Mouse (Mus musculus): ENCODE results near the gene Acta2. TPM values are rescaled to one million over a fixed set of nuclear protein-coding genes. Genes with fewer than 3 reads are reported as not detected.
"Not testable (repeated sequence)": the region's sequence is repeated elsewhere in the genome, so short reads cannot be mapped to it uniquely, and the experiment has no call there.

The Acta2 gene
- polyA plus RNA-seq, 1 experiment from 2014 or later: 114 TPM

- Histone ChIP-seq H3K4me3 (no peak overlapping the region), H3K27ac (no peak overlapping the region), H3K9ac (no peak overlapping the region), H3K4me1 (no peaks in the 10 kb centered on the region), H3K36me3 (no peaks in the 10 kb centered on the region), H3K27me3 (no peaks in the 10 kb centered on the region), H3K4me2 (replicated peaks) (no peak overlapping the region), H3K9me3 (no peaks in the 10 kb centered on the region)
- no peak for ATAC-seq (ENCODE audit: insufficient number of reproducible peaks, insufficient read depth, low FRiP score, low TSS enrichment)
- 79% methylated on average over 5 of the region's 5 CpGs for WGBS
Observed at GRCm38 (mm10) chr19:34216956-34217355, 38.4 kb downstream of the Acta2 start.

DNA sequence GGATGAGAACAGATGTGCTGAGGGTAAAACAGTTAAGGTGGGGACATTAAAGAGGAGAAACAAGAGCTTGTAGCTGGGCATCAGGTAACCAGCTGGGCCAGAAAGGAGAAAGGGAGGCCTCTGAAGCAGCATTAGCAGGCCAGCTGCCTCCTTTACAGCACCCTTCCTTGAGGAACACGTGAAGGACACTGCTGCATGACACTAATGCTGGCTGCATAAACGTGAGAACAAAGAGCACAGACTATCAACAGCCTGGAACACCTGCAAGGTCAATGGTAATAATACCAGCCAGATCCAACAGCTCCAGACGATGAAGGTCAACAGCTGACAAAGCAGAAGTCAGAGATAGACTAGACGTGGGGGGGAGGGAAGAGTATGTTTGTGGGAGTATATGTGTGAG lies 41.3 kb downstream of the Acta2 start:
- Histone ChIP-seq H3K4me3 (no peak overlapping the region), H3K4me1 (no peaks in the 10 kb centered on the region), H3K9me3 (no peaks in the 10 kb centered on the region), H3K27ac (no peak overlapping the region), H3K27me3 (no peaks in the 10 kb centered on the region), H3K4me2 (replicated peaks) (no peak overlapping the region), H3K36me3 (no peaks in the 10 kb centered on the region), H3K9ac (no peak overlapping the region)
- 59% methylated on average over 4 of the region's 4 CpGs for WGBS
- no peak for ATAC-seq (ENCODE audit: insufficient number of reproducible peaks, insufficient read depth, low FRiP score, low TSS enrichment)

- no peaks in the 10 kb centered on the region for H3K36me3 ChIP-seq
- no peaks in the 10 kb centered on the region for H3K4me1 ChIP-seq
- no peak overlapping the region for H3K4me2 ChIP-seq (replicated peaks)
- H3K27me3 ChIP-seq: no peaks in the 10 kb centered on the region
- no peak overlapping the region for H3K27ac ChIP-seq
- no peak for ATAC-seq (ENCODE audit: insufficient number of reproducible peaks, insufficient read depth, low FRiP score, low TSS enrichment)
- no peaks in the 10 kb centered on the region for H3K9me3 ChIP-seq
- no peak overlapping the region for H3K9ac ChIP-seq
- H3K4me3 ChIP-seq: no peak overlapping the region
Observed at GRCm38 (mm10) chr19:34213251-34213645, 42.1 kb downstream of the Acta2 start.

DNA sequence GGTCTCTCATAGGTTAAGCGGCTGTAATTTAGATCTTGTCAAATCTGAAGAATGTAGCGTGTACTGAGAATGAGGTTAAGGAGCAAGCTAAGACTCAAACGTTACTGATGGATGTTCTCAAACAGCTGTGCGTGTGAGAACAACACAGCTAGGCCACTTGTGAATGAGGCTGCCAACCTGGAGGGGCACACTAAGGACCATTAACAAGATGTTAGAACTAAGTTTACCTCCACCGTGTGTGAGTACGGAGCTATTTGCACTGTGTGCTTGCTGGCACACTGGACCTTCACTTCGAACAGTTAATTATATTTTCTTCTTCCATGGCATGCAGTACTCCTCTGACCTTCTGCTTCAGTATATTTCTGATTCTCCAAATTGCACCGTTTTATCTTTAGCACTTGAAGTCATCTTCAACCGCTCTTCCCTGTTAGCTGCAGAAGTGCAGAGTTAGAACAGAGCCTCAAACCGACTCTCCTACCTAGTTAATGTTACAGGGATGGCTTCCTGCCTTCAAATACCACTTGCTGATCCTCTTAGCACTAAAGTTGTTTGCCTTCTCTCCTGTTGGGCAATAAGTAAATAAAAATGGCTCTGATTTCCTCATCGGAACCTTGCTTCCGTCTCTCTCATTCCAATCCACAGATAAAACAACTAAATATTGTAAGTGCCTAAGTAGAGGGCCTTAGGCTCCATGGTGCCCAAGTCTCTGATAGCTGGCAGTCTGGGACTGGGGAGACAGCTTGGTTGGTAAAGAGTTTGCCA lies 42.7 kb downstream of the Acta2 start:
- Histone ChIP-seq H3K27ac (no peak overlapping the region), H3K9ac (no peak overlapping the region), H3K4me1 (no peaks in the 10 kb centered on the region), H3K4me3 (no peak overlapping the region), H3K36me3 (no peaks in the 10 kb centered on the region), H3K27me3 (no peaks in the 10 kb centered on the region), H3K4me2 (replicated peaks) (no peak overlapping the region), H3K9me3 (no peaks in the 10 kb centered on the region)
- WGBS: 89% methylated on average over 12 of the region's 12 CpGs
- ATAC-seq (ENCODE audit: insufficient number of reproducible peaks, insufficient read depth, low FRiP score, low TSS enrichment): no peak

- Histone ChIP-seq H3K9me3 (no peaks in the 10 kb centered on the region), H3K36me3 (no peaks in the 10 kb centered on the region), H3K4me2 (replicated peaks) (no peak overlapping the region), H3K27me3 (no peaks in the 10 kb centered on the region), H3K4me1 (no peaks in the 10 kb centered on the region), H3K4me3 (no peak overlapping the region), H3K27ac (no peak overlapping the region), H3K9ac (no peak overlapping the region)
- 71% methylated on average over 2 of the region's 2 CpGs for WGBS
- no peak for ATAC-seq (ENCODE audit: insufficient number of reproducible peaks, insufficient read depth, low FRiP score, low TSS enrichment)
Observed at GRCm38 (mm10) chr19:34210841-34211240, 44.5 kb downstream of the Acta2 start.

DNA sequence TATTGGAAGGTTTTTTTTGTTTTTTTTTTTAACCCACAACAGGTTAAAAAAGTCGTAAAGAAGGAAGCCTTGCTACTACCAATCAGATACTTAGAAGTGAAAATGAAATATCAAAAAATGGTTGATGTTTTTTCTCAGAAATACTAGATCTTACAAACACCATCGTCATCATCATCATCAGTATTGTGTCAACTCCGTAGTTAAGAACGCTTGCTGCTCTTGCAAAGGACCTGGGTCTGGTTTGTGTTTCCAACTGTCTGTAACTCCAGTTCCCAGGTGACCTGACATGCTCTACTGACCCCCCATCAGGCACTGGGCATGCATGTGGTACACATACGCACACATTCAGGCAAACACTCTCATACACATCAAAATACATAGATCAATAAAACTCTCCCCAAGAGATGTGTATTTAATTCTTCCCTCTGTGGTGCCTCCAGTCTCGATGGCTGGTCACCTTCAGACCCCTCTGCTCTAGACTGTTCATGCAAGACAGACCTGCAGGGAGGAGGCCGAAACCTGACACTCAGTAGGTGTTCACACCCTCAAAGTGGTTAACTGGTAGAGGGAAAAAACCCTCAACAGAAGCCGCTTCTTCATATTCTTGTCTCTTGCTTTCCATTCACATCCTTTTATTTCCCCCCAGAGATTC lies 45.3 kb downstream of the Acta2 start:
- no peak overlapping the region for H3K4me3 ChIP-seq
- H3K27me3 ChIP-seq: no peaks in the 10 kb centered on the region
- H3K27ac ChIP-seq: no peak overlapping the region
- no peak for ATAC-seq (ENCODE audit: insufficient number of reproducible peaks, insufficient read depth, low FRiP score, low TSS enrichment)
- no peak overlapping the region for H3K4me2 ChIP-seq (replicated peaks)
- no peaks in the 10 kb centered on the region for H3K36me3 ChIP-seq
- H3K4me1 ChIP-seq: no peaks in the 10 kb centered on the region
- 67% methylated on average over 8 of the region's 8 CpGs for WGBS
- no peaks in the 10 kb centered on the region for H3K9me3 ChIP-seq
- H3K9ac ChIP-seq: no peak overlapping the region

DNA sequence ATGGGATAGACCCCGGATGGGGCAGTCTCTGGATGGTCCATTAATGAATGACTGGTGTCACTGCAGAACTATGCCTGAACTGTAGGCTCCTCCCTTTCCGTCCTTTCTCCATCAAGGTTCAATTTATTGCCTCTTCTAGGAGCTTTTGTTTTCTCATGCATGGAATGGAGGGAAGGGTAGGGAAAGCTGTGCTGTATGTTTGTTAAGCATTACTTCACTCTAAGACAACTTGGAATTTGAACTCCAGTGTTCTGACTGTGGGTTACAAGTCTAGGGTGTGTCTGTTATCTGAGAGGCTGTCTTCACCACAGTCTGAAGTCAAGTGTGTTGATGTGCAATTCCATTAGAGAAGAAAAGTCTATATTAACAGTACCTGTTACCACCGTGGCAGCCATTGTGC lies 46.4 kb downstream of the Acta2 start:
- no peaks in the 10 kb centered on the region for H3K9me3 ChIP-seq
- H3K4me1 ChIP-seq: no peaks in the 10 kb centered on the region
- no peaks in the 10 kb centered on the region for H3K36me3 ChIP-seq
- H3K9ac ChIP-seq: no peak overlapping the region
- H3K4me3 ChIP-seq: no peak overlapping the region
- H3K27ac ChIP-seq: no peak overlapping the region
- ATAC-seq (ENCODE audit: insufficient number of reproducible peaks, insufficient read depth, low FRiP score, low TSS enrichment): no peak
- WGBS: 77% methylated on average over 3 of the region's 3 CpGs
- H3K27me3 ChIP-seq: no peaks in the 10 kb centered on the region
- H3K4me2 ChIP-seq (replicated peaks): no peak overlapping the region

DNA sequence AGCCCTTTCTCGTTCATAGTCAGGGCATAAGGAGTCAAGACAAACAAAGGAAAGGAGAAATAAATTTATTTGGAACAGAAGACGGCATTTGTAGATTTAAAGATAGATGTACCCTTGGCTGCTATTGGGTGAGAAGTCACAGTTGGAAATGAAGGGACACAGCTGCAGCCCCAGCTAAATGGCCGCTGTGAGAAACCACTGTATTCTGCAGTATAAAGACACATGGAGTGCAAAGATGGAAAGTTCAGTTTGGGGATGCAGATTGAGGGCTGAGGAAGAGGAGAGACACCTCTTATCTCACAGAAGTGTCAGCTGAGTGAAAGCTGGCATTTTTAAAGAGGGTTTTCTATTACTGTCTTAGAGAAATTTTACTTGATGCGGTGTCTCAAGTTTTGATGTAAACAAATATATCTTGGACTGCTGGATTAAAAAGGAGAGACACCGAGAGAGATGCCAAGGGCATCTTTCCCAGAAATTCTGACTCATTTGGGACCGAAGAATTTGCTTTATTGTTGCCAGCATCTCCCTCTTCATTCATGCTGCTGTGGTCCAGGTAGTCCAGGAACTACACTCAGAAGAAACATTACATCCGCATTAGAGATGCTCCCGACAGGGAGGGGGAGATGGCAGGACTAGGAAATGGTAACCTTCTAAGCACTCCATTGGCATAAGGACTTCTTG lies 48.5 kb downstream of the Acta2 start:
- H3K27ac ChIP-seq: no peak overlapping the region

DNA sequence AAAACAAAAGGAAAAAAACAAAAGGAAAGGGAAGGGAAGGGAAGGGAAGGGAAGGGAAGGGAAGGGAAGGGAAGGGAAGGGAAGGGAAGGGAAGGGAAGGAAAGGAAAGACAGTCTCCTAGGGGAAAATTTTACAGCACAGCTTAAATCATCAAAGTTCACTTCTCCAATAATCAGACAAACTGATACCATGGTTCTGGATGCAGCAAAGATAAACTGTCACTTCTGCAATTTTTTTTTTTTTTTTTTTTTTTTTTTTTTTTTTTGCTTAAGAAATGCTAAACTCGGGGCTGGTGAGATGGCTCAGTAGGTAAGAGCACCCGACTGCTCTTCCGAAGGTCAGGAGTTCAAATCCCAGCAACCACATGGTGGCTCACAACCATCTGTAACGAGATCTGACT lies 49.3 kb downstream of the Acta2 start:
- not testable (repeated sequence) for H3K9ac ChIP-seq; ATAC-seq (ENCODE audit: insufficient number of reproducible peaks, insufficient read depth, low FRiP score, low TSS enrichment); H3K27me3 ChIP-seq; H3K4me1 ChIP-seq; H3K9me3 ChIP-seq; H3K36me3 ChIP-seq; H3K27ac ChIP-seq; H3K4me3 ChIP-seq; H3K4me2 ChIP-seq (replicated peaks)
- WGBS: 76% methylated on average over 4 of the region's 4 CpGs

More for the DNA sequence above, 48.5 kb downstream of the Acta2 start:
- ATAC-seq (ENCODE audit: insufficient number of reproducible peaks, insufficient read depth, low FRiP score, low TSS enrichment): no peak
- no peaks in the 10 kb centered on the region for H3K27me3 ChIP-seq
- no peaks in the 10 kb centered on the region for H3K9me3 ChIP-seq
- no peak overlapping the region for H3K4me2 ChIP-seq (replicated peaks)
- H3K4me1 ChIP-seq: no peaks in the 10 kb centered on the region
- 87% methylated on average over 8 of the region's 8 CpGs for WGBS
- no peaks in the 10 kb centered on the region for H3K36me3 ChIP-seq
- no peak overlapping the region for H3K4me3 ChIP-seq
- H3K9ac ChIP-seq: no peak overlapping the region

GRCm38 (mm10) chr19:34202668-34203067 lies 52.7 kb downstream of the Acta2 start:
- Histone ChIP-seq H3K27me3 (no peaks in the 10 kb centered on the region), H3K27ac (no peak overlapping the region), H3K4me1 (no peaks in the 10 kb centered on the region), H3K9ac (no peak overlapping the region), H3K9me3 (no peaks in the 10 kb centered on the region), H3K4me2 (replicated peaks) (no peak overlapping the region), H3K36me3 (no peaks in the 10 kb centered on the region), H3K4me3 (no peak overlapping the region)
- WGBS: 58% methylated on average over 2 of the region's 2 CpGs
- no peak for ATAC-seq (ENCODE audit: insufficient number of reproducible peaks, insufficient read depth, low FRiP score, low TSS enrichment)

- no peaks in the 10 kb centered on the region for H3K36me3 ChIP-seq
- H3K4me3 ChIP-seq: no peak overlapping the region
- H3K9ac ChIP-seq: no peak overlapping the region
- H3K27ac ChIP-seq: no peak overlapping the region
- no peak overlapping the region for H3K4me2 ChIP-seq (replicated peaks)
- 45% methylated on average over 2 of the region's 2 CpGs for WGBS
- H3K27me3 ChIP-seq: no peaks in the 10 kb centered on the region
- H3K9me3 ChIP-seq: no peaks in the 10 kb centered on the region
- 0 out of 2 replicates have a peak, but pooled peaks cover 3% of the 10 kb centered on the region for H3K4me1 ChIP-seq
- no peak for ATAC-seq (ENCODE audit: insufficient number of reproducible peaks, insufficient read depth, low FRiP score, low TSS enrichment)
Observed at GRCm38 (mm10) chr19:34199488-34199887, 55.9 kb downstream of the Acta2 start.

- WGBS: 81% methylated on average over 4 of the region's 4 CpGs
- Histone ChIP-seq H3K4me2 (replicated peaks) (no peak overlapping the region), H3K27me3 (no peaks in the 10 kb centered on the region), H3K4me3 (no peak overlapping the region), H3K27ac (no peak overlapping the region), H3K9ac (no peak overlapping the region), H3K36me3 (no peaks in the 10 kb centered on the region), H3K4me1 (0 out of 2 replicates have a peak, but pooled peaks cover 7% of the 10 kb centered on the region), H3K9me3 (no peaks in the 10 kb centered on the region)
- no peak for ATAC-seq (ENCODE audit: insufficient number of reproducible peaks, insufficient read depth, low FRiP score, low TSS enrichment)
Observed at GRCm38 (mm10) chr19:34198901-34199300, 56.5 kb downstream of the Acta2 start.

All from embryonic facial prominence, embryonic 12.5 days (tissue).